Mouse (Mus musculus): ENCODE data around the gene F5.

DNA sequence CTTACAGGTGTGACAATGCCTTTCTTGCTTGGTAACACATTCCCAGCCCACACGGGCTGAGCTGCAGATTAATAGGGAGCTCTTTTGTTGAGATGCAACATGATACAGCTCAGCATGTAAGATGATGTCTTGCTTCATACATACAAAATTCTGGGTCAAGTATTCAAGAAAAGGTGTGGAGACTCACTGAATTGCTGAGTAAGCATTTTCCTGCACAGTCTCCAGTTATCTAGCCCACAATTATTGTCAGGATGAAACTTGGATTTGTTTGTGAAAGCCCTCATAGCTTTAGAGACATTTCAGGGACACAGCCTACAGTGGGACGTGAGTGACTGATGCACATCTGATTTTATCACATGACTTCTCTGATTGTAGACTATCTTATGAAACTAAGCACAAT is 89.9 kb downstream of the F5 start:
- TF ChIP-seq CTCF (IDR thresholded peaks at IDR 0.05; ENCODE audit: low read depth, low read length) (no peak), EP300 (IDR thresholded peaks at IDR 0.05; ENCODE audit: insufficient read depth, low read depth, low read length) (no peak)

Data from ES-Bruce4 (cell line).